Comparison of ENCODE assay signal across 22 mouse cellular contexts in genomic region chr2:115398550-115398949, GRCm38 (mm10).
DNase-seq lines count a peak whose midpoint lies in the region; ATAC-seq and TF ChIP-seq lines count a peak whose summit lies in the region.
"Had no signal": no experiment of that assay in that cellular context is flagged by ENCODE, and none has a peak within 500 bp of the region (broad histone marks: within the 10 kb centered on the region; RNA-seq: fewer than 3 reads in every experiment).

No protein-coding gene starts in this region.

- H3K9me3 ChIP-seq in intestine, embryonic 15.5 days = no peaks in the 10 kb centered on the region
- H3K9me3 ChIP-seq in intestine, postnatal 0 days (ENCODE audit: control insufficient read depth) = no peaks in the 10 kb centered on the region
- no peaks in the 10 kb centered on the region for H3K9me3 ChIP-seq in kidney, embryonic 14.5 days (ENCODE audit: control insufficient read depth, low read length)
- H3K9me3 ChIP-seq in intestine, embryonic 16.5 days (ENCODE audit: control insufficient read depth, low read length) = no peaks in the 10 kb centered on the region
- H3K9me3 ChIP-seq: G1E had no signal

- H3K4me2 ChIP-seq in intestine, embryonic 15.5 days (replicated peaks) = no peak overlapping the region
- H3K4me2 ChIP-seq in intestine, postnatal 0 days (replicated peaks; ENCODE audit: low read depth) = no peak overlapping the region; the same call in 1 of the 2 replicates
- no peak overlapping the region for H3K4me2 ChIP-seq in kidney, embryonic 14.5 days (replicated peaks; ENCODE audit: low read depth, low read length)
- H3K4me2 ChIP-seq in intestine, embryonic 16.5 days (ENCODE audit: low read depth, low read length) = no peak overlapping the region

- no peak overlapping the region for H3K27ac ChIP-seq in intestine, embryonic 15.5 days
- H3K27ac ChIP-seq in intestine, postnatal 0 days (ENCODE audit: low read depth, low read length) = no peak overlapping the region
- H3K27ac ChIP-seq in kidney, adult 2 months (ENCODE audit: insufficient read depth, low read depth, low read length) = peak overlapping the region; percentile 60; the same call in 1 of the 2 replicates
- H3K27ac ChIP-seq in kidney, embryonic 14.5 days (ENCODE audit: low read depth, low read length) = no peak overlapping the region
- H3K27ac ChIP-seq in intestine, embryonic 16.5 days (ENCODE audit: low read length) = no peak overlapping the region

- no peak overlapping the region for H3K9ac ChIP-seq in intestine, embryonic 15.5 days
- no peak overlapping the region for H3K9ac ChIP-seq in intestine, postnatal 0 days (ENCODE audit: low read depth, low read length)
- H3K9ac ChIP-seq in kidney, embryonic 14.5 days (ENCODE audit: low read depth, low read length) = no peak overlapping the region
- no peak overlapping the region for H3K9ac ChIP-seq in intestine, embryonic 16.5 days (ENCODE audit: low read depth, low read length)

- H3K4me3 ChIP-seq in intestine, embryonic 15.5 days (replicated peaks) = no peak overlapping the region
- no peak overlapping the region for H3K4me3 ChIP-seq in intestine, postnatal 0 days (ENCODE audit: low read depth, low read length)
- no peak overlapping the region for H3K4me3 ChIP-seq in kidney, adult 2 months (ENCODE audit: insufficient read depth, low read depth, low read length)
- H3K4me3 ChIP-seq in kidney, embryonic 14.5 days (ENCODE audit: low read length) = no peak overlapping the region
- no peak overlapping the region for H3K4me3 ChIP-seq in intestine, embryonic 16.5 days (ENCODE audit: low read length)

- no peaks in the 10 kb centered on the region for H3K4me1 ChIP-seq in intestine, embryonic 15.5 days (replicated peaks)
- no peaks in the 10 kb centered on the region for H3K4me1 ChIP-seq in intestine, postnatal 0 days (replicated peaks; ENCODE audit: control insufficient read depth, insufficient read depth, low read length)
- no peaks in the 10 kb centered on the region for H3K4me1 ChIP-seq in kidney, adult 2 months (ENCODE audit: control insufficient read depth, insufficient read depth, low read length)
- no peaks in the 10 kb centered on the region for H3K4me1 ChIP-seq in kidney, embryonic 14.5 days (ENCODE audit: control insufficient read depth, insufficient read depth, low read length)
- H3K4me1 ChIP-seq in intestine, embryonic 16.5 days (ENCODE audit: control insufficient read depth, insufficient read depth, low read length) = no peaks in the 10 kb centered on the region

- H3K27me3 ChIP-seq in intestine, embryonic 15.5 days (replicated peaks) = no peaks in the 10 kb centered on the region
- H3K27me3 ChIP-seq in intestine, postnatal 0 days (replicated peaks; ENCODE audit: control insufficient read depth, insufficient read depth, low read length) = no peaks in the 10 kb centered on the region
- H3K27me3 ChIP-seq in kidney, adult 2 months (replicated peaks; ENCODE audit: control insufficient read depth, insufficient read depth, low read length) = no peaks in the 10 kb centered on the region
- H3K27me3 ChIP-seq in kidney, embryonic 14.5 days (ENCODE audit: control insufficient read depth, insufficient read depth, low read length) = no peaks in the 10 kb centered on the region
- no peaks in the 10 kb centered on the region for H3K27me3 ChIP-seq in intestine, embryonic 16.5 days (replicated peaks; ENCODE audit: control insufficient read depth, insufficient read depth, low read length)
- H3K27me3 ChIP-seq: CH12.LX, Patski had no signal

- TF ChIP-seq POLR2A in kidney, adult 2 months (IDR thresholded peaks at IDR 0.05; ENCODE audit: low read depth, low read length) = no peak

- H3K36me3 ChIP-seq in intestine, embryonic 15.5 days = no peaks in the 10 kb centered on the region
- no peaks in the 10 kb centered on the region for H3K36me3 ChIP-seq in intestine, postnatal 0 days (ENCODE audit: control insufficient read depth, insufficient read depth)
- H3K36me3 ChIP-seq in kidney, adult 2 months (ENCODE audit: control insufficient read depth, insufficient read depth, low read length) = no peaks in the 10 kb centered on the region
- no peaks in the 10 kb centered on the region for H3K36me3 ChIP-seq in kidney, embryonic 14.5 days (ENCODE audit: control insufficient read depth, insufficient read depth, low read length)
- H3K36me3 ChIP-seq in intestine, embryonic 16.5 days (ENCODE audit: control insufficient read depth, insufficient read depth, low read length) = no peaks in the 10 kb centered on the region
- H3K36me3 ChIP-seq: G1E had no signal

- peak; percentile 75 for ATAC-seq in intestine, embryonic 15.5 days
- ATAC-seq in intestine, postnatal 0 days = no peak
- no peak for ATAC-seq in kidney, embryonic 14.5 days (ENCODE audit: low FRiP score, low TSS enrichment)
- ATAC-seq in intestine, embryonic 16.5 days = 0 out of 2 replicates have a peak, but pooled peaks have one; percentile 58
- ATAC-seq: activated CD4-positive, CD25-positive, alpha-beta regulatory T cell, adult 4 months; CD4-positive, CD25-positive, alpha-beta regulatory T cell, adult 4 months; Patski had no signal

- DNase-seq in kidney, adult 2 months = peak; percentile 59
- no peak for DNase-seq in kidney, adult 18-20 months
- DNase-seq in kidney, adult 9 months = peak; percentile 40
- DNase-seq in thymus, postnatal 4 days = no peak
- DNase-seq: adrenal gland, adult 2 months; adrenal gland, adult 8-10 months; adrenal gland, postnatal 10 days; adrenal gland, postnatal 14 days; adrenal gland, postnatal 25 days; adrenal gland, postnatal 36 days; B cell, adult 2 months; cerebellum, adult 11 months; cerebellum, adult 11-12 months had no signal

- WGBS in intestine, embryonic 15.5 days = 61% methylated on average over 4 of the region's 4 CpGs
- 37% methylated on average over 4 of the region's 4 CpGs for WGBS in intestine, postnatal 0 days
- WGBS in kidney, adult 2 months = 62% methylated on average over 4 of the region's 4 CpGs
- WGBS in kidney, embryonic 14.5 days = 59% methylated on average over 4 of the region's 4 CpGs
- WGBS in intestine, embryonic 16.5 days = 59% methylated on average over 4 of the region's 4 CpGs

- TF ChIP-seq CTCF in intestine, postnatal 0 days (IDR thresholded peaks at IDR 0.05; ENCODE audit: low read depth) = no peak
- no peak for TF ChIP-seq CTCF in kidney, adult 2 months (conservative IDR thresholded peaks at IDR 0.05; ENCODE audit: insufficient read depth, insufficient read length, low read depth, low read length)

Comparison
In these comparisons a context has a peak if more than half of its experiments do, and no peak if none do; other contexts are left out.
1. ATAC-seq: peak in intestine, embryonic 15.5 days (single experiment) and intestine, embryonic 16.5 days (single experiment); none in intestine, postnatal 0 days (single experiment) and kidney, embryonic 14.5 days (single experiment).
2. DNase-seq: peak in kidney, adult 2 months (single experiment) and kidney, adult 9 months (single experiment); none in kidney, adult 18-20 months (single experiment) and thymus, postnatal 4 days (single experiment).